Mouse (Mus musculus): Measurements from ENCODE around the gene Wnt5b. TPM values are rescaled to one million over a fixed set of nuclear protein-coding genes. Genes with fewer than 3 reads are reported as not detected.

Gene Wnt5b
- under 1 TPM in 1 of 2 experiments, not detected in 1; 0.44 TPM for polyA plus RNA-seq (2017; shearing (Covaris generic))

DNA sequence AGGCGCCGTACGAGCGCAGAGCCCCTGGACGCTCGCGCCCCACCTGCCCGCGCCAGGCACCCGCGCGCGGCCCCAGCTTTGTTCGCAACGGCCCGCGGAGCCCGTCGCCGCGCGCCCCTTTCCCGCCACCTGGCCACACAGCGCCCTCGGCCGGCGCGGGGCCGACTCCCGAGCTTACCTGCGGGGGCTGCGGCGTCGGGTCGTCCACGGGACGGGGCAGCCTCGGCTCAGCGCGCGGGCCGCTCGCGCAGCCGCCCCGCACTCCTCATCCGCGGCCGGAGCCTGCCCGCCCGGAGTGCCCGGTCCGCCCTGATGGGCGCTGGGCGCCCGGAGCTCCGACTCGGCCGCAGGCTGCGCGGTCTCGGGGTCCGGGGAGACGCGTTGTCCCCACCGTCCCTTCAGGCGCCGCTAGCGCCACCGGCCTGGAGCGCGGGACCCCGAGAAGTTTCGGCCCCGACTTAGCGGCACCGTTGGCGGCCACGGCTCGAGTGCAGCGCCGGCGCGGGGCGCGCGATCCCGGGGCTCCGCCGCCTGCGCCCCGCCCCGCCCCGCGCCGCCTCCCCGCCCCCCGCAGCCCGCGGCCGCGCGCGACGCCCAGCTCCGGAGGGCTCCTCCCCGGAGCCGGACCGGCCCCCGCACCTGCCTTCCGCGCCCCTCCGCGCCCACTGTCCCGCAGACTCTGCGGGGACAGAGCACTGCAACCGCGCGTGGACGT lies at the start of gene Wnt5b:
Wnt5b (minus strand) TSS at position 545 of the 715 bp plus-strand sequence.

GRCm38 (mm10) chr6:119479343-119479875 lies 64.7 kb downstream of the Wnt5b start, which contains the start of gene Fbxl14:
TSS of gene Fbxl14 (plus strand) at chr6:119479668.

GRCm38 (mm10) chr6:119417354-119417753 lies 126.8 kb downstream of the Wnt5b start, which contains the start of gene Adipor2:
TSS of gene Adipor2 (minus strand) at chr6:119417704.

Other genes with a start within 250 kb of the Wnt5b start
- gene Lrtm2, start 213.6 kb downstream of the Wnt5b start, polyA plus RNA-seq (2017; shearing (Covaris generic)), result 1 to 10 TPM in 1 of 2 experiments, not detected in 1; 1.3 TPM
- gene Adipor2, start 126.6 kb downstream of the Wnt5b start, polyA plus RNA-seq (2017; shearing (Covaris generic)), result 10 to 100 TPM; 16.6 to 19.0 TPM
- gene Fbxl14, start 64.7 kb downstream of the Wnt5b start, polyA plus RNA-seq (2017; shearing (Covaris generic)), result 10 to 100 TPM; 74.4 to 90.4 TPM

Data from inflammation-experienced regulatory T-cells (primary cell).